Mouse (Mus musculus) cerebellum, postnatal 14 days (tissue): ENCODE results near the gene Gm20903.
"Not testable (repeated sequence)": the region's sequence is repeated elsewhere in the genome, so short reads cannot be mapped to it uniquely, and the experiment has no call there.

Source experiments
- DNase-seq, 2 experiments: peaks; one replicate each; pipeline ENCODE4 v3.0.0; 2021; ENCODE audit warnings: mixed read lengths in 2 of 2

Gm20903 gene

DNA sequence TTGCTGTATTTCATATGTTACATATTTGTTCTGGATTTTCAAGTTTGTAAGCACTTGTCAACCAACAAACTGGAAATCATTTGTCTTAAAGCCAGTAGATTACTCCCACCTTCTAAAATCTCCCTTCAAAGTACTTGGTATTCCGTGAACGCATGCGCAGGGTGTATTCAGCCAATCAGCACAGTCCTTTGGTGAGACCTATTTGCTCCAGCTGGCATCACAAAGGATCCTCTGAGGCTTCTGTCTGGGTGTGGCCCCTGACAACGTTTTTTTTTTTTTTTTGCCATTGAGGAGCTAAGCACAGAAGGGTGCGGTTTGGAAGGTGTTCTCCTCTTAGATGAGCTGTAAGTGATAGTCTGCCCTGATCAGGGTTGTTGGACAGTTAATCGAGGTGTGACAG lies at the start of gene Gm20903:
TSS of gene Gm20903 (plus strand) at position 301 of the 400 bp plus-strand sequence.
- not testable (repeated sequence) for DNase-seq
